In the genomic region with DNA sequence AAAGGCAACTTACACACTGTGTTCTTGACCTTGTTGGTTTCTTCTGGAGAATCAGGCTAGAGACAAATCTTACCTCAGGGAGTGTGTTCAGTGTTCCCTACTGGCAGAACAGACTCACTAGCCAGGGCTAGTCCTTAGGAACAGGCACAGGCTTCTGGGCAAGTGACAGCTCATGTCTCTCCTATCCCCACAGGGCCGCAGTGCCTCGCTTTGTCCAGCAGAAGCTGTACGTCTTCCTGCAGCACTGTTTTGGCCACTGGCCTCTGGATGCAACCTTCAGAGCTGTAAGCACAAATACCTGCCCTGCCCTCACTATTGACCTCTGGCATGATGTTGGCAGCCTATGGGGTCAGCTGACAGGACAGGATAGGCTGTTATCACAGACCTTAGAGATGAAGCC, we compare ENCODE assay signal across 15 mouse cellular contexts. TPM values are rescaled to one million over a fixed set of nuclear protein-coding genes. Genes with fewer than 3 reads are reported as not detected.
"Had no signal": no experiment of that assay in that cellular context is flagged by ENCODE, and none has a peak within 500 bp of the region (broad histone marks: within the 10 kb centered on the region; RNA-seq: fewer than 3 reads in every experiment).

No protein-coding gene starts in this region.

- H3K4me3 ChIP-seq: left cerebral cortex, adult 2 months; limb, embryonic 10.5 days; midbrain, embryonic 10.5 days; neural tube, embryonic 13.5 days had no signal

- H3K9me3 ChIP-seq: limb, embryonic 10.5 days; midbrain, embryonic 10.5 days; neural tube, embryonic 13.5 days had no signal

- H3K4me2 ChIP-seq: neural tube, embryonic 13.5 days had no signal

- H3K27ac ChIP-seq: left cerebral cortex, adult 2 months; limb, embryonic 10.5 days; midbrain, embryonic 10.5 days; neural tube, embryonic 13.5 days had no signal

- H3K9ac ChIP-seq: neural tube, embryonic 13.5 days had no signal

- H3K27me3 ChIP-seq: neural tube, embryonic 13.5 days had no signal

- H3K4me1 ChIP-seq: limb, embryonic 10.5 days; midbrain, embryonic 10.5 days; neural tube, embryonic 13.5 days had no signal

- ATAC-seq: midbrain, embryonic 16.5 days had no signal

- DNase-seq: kidney, adult 11 months; kidney, postnatal 10 days; lung, adult 2 months; lung, postnatal 36 days; retina, postnatal 1 day; right cerebral cortex, postnatal 4 days; spleen, adult 18-20 months; thymus, adult 18-20 months; thymus, postnatal 14 days had no signal

RNA-seq across cellular contexts. Expression of gene Ccdc74a, which starts 7.2 kb away (rescaled TPM):
- total RNA-seq: megakaryocyte, adult 5-6 weeks had no signal
